Mouse (Mus musculus): ENCODE measurements around the gene Rcbtb1.

The Rcbtb1 gene

GRCm38 (mm10) chr14:59274961-59275360, 74.0 kb downstream of the Rcbtb1 start:
- in situ Hi-C loops (cut with MboI, MseI): loop anchor here (5.0 kb wide), 1 partner anchor 42 kb away; no protein-coding TSS in a partner anchor
